Mouse (Mus musculus) limb, embryonic 14.5 days (tissue): ENCODE results near the gene 1700018B08Rik. TPM values are rescaled to one million over a fixed set of nuclear protein-coding genes. Genes with fewer than 3 reads are reported as not detected.

Experiments
- ATAC-seq: fragments of 200-750 bp; cut with Nextera tagmentation; 2 replicates; pipeline ENCODE4 v1.8.0; 2017; ENCODE audit warnings: low read depth, moderate number of reproducible peaks, moderate TSS enrichment; ENCODE audit not compliant: low FRiP score
- DNase-seq: peaks from one replicate; pipeline ENCODE4 v3.0.0-alpha.2; 2015; ENCODE audit warnings: low spot score
- H3K27ac ChIP-seq: fragments of 300-500 bp; sonication (generic); replicated peaks from 2 replicates; pipeline ENCODE4 v1.5.1; 2014; ENCODE audit warnings: low read depth, mild to moderate bottlenecking, low read length, moderate library complexity, mixed read lengths
- H3K27me3 ChIP-seq: fragments of 300-500 bp; sonication (generic); 2 replicates; pipeline ENCODE4 v1.6.1; 2014; ENCODE audit warnings: low read length, mixed read lengths; ENCODE audit not compliant: control insufficient read depth, insufficient read depth
- H3K36me3 ChIP-seq: fragments of 300-500 bp; sonication (generic); 2 replicates; pipeline ENCODE4 v1.6.1; 2014; ENCODE audit warnings: mild to moderate bottlenecking, low read length, moderate library complexity, mixed read lengths; ENCODE audit not compliant: control insufficient read depth, insufficient read depth
- H3K4me1 ChIP-seq: fragments of 300-500 bp; sonication (generic); 2 replicates; pipeline ENCODE4 v1.6.1; 2014; ENCODE audit warnings: antibody characterized with exemption, low read length, mixed read lengths; ENCODE audit not compliant: control insufficient read depth, insufficient read depth
- H3K4me2 ChIP-seq: fragments of 300-500 bp; sonication (generic); replicated peaks from 2 replicates; pipeline ENCODE4 v1.6.1; 2014; ENCODE audit warnings: low read depth, mild to moderate bottlenecking, low read length, moderate library complexity; ENCODE audit not compliant: severe bottlenecking
- H3K4me3 ChIP-seq: fragments of 300-500 bp; sonication (generic); replicated peaks from 2 replicates; pipeline ENCODE4 v1.5.1; 2014; ENCODE audit warnings: low read length
- H3K9ac ChIP-seq: fragments of 300-500 bp; sonication (generic); 2 replicates; pipeline ENCODE4 v1.6.1; 2014; ENCODE audit warnings: mild to moderate bottlenecking, low read depth, low read length, moderate library complexity; ENCODE audit not compliant: severe bottlenecking
- H3K9me3 ChIP-seq: fragments of 300-500 bp; sonication (generic); 2 replicates; pipeline ENCODE4 v1.6.1; 2016; ENCODE audit warnings: low read length; ENCODE audit not compliant: control insufficient read depth
- POLR2A ChIP-seq: fragments of 200-500 bp; IDR thresholded peaks from 2 replicates; pipeline ENCODE4 v1.8.0; 2012; ENCODE audit warnings: inconsistent platforms, mild to moderate bottlenecking, moderate library complexity, borderline replicate concordance; ENCODE audit not compliant: insufficient read depth, insufficient read length; ENCODE audit errors: extremely low read depth
- WGBS: fragments of 180-500 bp; shearing (Covaris S2); extraction: QIAGEN DNeasy Blood & Tissue Kit; methylation state at CpG from one replicate; pipeline ENCODE4 v1.1.7; 2014; 5-methylcytosine and 5-hydroxymethylcytosine counted together
- polyA plus RNA-seq, 2 experiments: library from polyadenylated mRNA; depleted of rRNA in 1 of 2; stranded (reverse) in 1 of 2; unstranded in 1 of 2; fragments of >200 nt; fragmentation: Nextera tagmentation in 1 of 2; extraction: Ambion mirVana in 1 of 2; gene quantifications; 2 replicates each; pipeline versions ENCODE4 v1.2.1 to v1.2.3; 2012 to 2014

1700018B08Rik gene
- polyA plus RNA-seq, 2 experiments, result not detected

DNA sequence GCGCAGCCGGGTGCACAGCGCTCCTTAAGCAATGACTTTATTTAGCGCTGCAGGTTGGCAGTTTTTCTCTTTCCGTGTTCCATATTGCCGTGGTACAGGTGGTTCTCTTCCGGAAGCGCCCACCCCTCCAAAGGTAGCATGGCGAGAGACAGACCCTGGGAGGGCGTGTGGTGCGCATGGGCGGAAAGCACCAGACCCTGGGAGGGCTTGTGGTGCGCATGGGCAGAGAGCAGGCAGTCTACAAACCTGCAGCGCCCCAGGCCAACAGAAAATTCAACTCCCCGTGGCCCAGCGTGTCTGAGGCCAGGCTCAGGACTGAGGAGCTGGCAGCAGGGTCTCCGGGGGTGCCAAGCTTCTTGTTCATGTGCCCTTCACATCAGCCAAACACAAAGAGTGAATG is 26.7 kb upstream of the 1700018B08Rik start:
- DNase-seq (no peak), ATAC-seq (no peak)
- no peak for TF ChIP-seq POLR2A
- H3K9ac ChIP-seq, result no peak overlapping the region
- no peaks in the 10 kb centered on the region for H3K9me3 ChIP-seq
- H3K4me1 ChIP-seq, result no peaks in the 10 kb centered on the region
- H3K4me3 ChIP-seq, result no peak overlapping the region
- H3K4me2 ChIP-seq, result no peak overlapping the region
- no peaks in the 10 kb centered on the region; the same call in none of the 2 replicates for H3K36me3 ChIP-seq
- no peaks in the 10 kb centered on the region for H3K27me3 ChIP-seq
- WGBS, result 87% methylated on average over 17 of the region's 17 CpGs
- no peak overlapping the region for H3K27ac ChIP-seq

GRCm38 (mm10) chr8:121570335-121570734 is 26.2 kb upstream of the 1700018B08Rik start:
- Histone ChIP-seq H3K4me2 (no peak overlapping the region), H3K27ac (no peak overlapping the region), H3K4me3 (no peak overlapping the region), H3K9me3 (no peaks in the 10 kb centered on the region), H3K27me3 (no peaks in the 10 kb centered on the region), H3K4me1 (no peaks in the 10 kb centered on the region), H3K36me3 (no peaks in the 10 kb centered on the region; the same call in none of the 2 replicates), H3K9ac (no peak overlapping the region)
- DNase-seq (no peak), ATAC-seq (no peak)
- no peak for TF ChIP-seq POLR2A
- WGBS, result 80% methylated on average over 21 of the region's 21 CpGs

- no peak overlapping the region for H3K27ac ChIP-seq
- peaks cover 11% of the 10 kb centered on the region for H3K36me3 ChIP-seq
- DNase-seq (no peak), ATAC-seq (no peak)
- 72% methylated on average over 6 of the region's 6 CpGs for WGBS
- H3K9me3 ChIP-seq, result no peaks in the 10 kb centered on the region
- H3K9ac ChIP-seq, result no peak overlapping the region
- H3K4me2 ChIP-seq, result no peak overlapping the region
- TF ChIP-seq POLR2A, result no peak
- H3K4me3 ChIP-seq, result no peak overlapping the region
- H3K27me3 ChIP-seq, result no peaks in the 10 kb centered on the region
- H3K4me1 ChIP-seq, result no peaks in the 10 kb centered on the region
Observed at GRCm38 (mm10) chr8:121568321-121568720, 24.2 kb upstream of the 1700018B08Rik start.

GRCm38 (mm10) chr8:121563701-121564100 is 19.6 kb upstream of the 1700018B08Rik start:
- DNase-seq (no peak), ATAC-seq (no peak)
- WGBS, result 80% methylated on average over 6 of the region's 6 CpGs
- no peaks in the 10 kb centered on the region for H3K9me3 ChIP-seq
- H3K9ac ChIP-seq, result no peak overlapping the region
- no peaks in the 10 kb centered on the region for H3K4me1 ChIP-seq
- no peak overlapping the region for H3K4me2 ChIP-seq
- no peak overlapping the region for H3K4me3 ChIP-seq
- H3K27me3 ChIP-seq, result no peaks in the 10 kb centered on the region
- peaks cover 23% of the 10 kb centered on the region for H3K36me3 ChIP-seq
- no peak for TF ChIP-seq POLR2A
- H3K27ac ChIP-seq, result no peak overlapping the region

GRCm38 (mm10) chr8:121562941-121563351 is 18.8 kb upstream of the 1700018B08Rik start:
- ATAC-seq (no peak), DNase-seq (no peak)
- Histone ChIP-seq H3K9ac (no peak overlapping the region), H3K4me1 (no peaks in the 10 kb centered on the region), H3K9me3 (no peaks in the 10 kb centered on the region), H3K4me2 (no peak overlapping the region), H3K27ac (no peak overlapping the region), H3K4me3 (no peak overlapping the region), H3K27me3 (no peaks in the 10 kb centered on the region), H3K36me3 (peaks cover 29% of the 10 kb centered on the region)
- TF ChIP-seq POLR2A, result no peak
- 84% methylated on average over 9 of the region's 9 CpGs for WGBS

GRCm38 (mm10) chr8:121561636-121562345 is 17.7 kb upstream of the 1700018B08Rik start:
- ATAC-seq (no peak), DNase-seq (no peak)
- H3K27me3 ChIP-seq, result no peaks in the 10 kb centered on the region
- H3K27ac ChIP-seq, result no peak overlapping the region
- 91% methylated on average over 14 of the region's 16 CpGs for WGBS
- no peak overlapping the region for H3K4me2 ChIP-seq
- no peak overlapping the region for H3K4me3 ChIP-seq
- TF ChIP-seq POLR2A, result no peak
- no peaks in the 10 kb centered on the region for H3K4me1 ChIP-seq
- no peaks in the 10 kb centered on the region for H3K9me3 ChIP-seq
- H3K36me3 ChIP-seq, result peaks cover 32% of the 10 kb centered on the region
- H3K9ac ChIP-seq, result no peak overlapping the region
